Mouse (Mus musculus) liver, embryonic 14.5 days (tissue): ENCODE measurements around the gene Mafb.

Experiments
- CTCF ChIP-seq: IDR thresholded peaks from 2 replicates; pipeline ENCODE4 v1.5.1; 2016; ENCODE audit warnings: antibody characterized with exemption, low read depth, control low read depth
- EP300 ChIP-seq: IDR thresholded peaks from 2 replicates; pipeline ENCODE4 v1.6.1; 2016; ENCODE audit warnings: antibody characterized with exemption, low read depth

GRCm38 (mm10) chr2:160368422-160369357 lies 1.8 kb upstream of the Mafb start:
- TF ChIP-seq CTCF (no peak), EP300 (no peak)
